Mouse (Mus musculus): ENCODE results near the gene Kank4. TPM values are rescaled to one million over a fixed set of nuclear protein-coding genes. Genes with fewer than 3 reads are reported as not detected.

The Kank4 gene
- polyA plus RNA-seq (2014; fragmentation: Nextera tagmentation; extraction: Ambion mirVana): 3.0 and 3.6 TPM in 2 replicates

DNA sequence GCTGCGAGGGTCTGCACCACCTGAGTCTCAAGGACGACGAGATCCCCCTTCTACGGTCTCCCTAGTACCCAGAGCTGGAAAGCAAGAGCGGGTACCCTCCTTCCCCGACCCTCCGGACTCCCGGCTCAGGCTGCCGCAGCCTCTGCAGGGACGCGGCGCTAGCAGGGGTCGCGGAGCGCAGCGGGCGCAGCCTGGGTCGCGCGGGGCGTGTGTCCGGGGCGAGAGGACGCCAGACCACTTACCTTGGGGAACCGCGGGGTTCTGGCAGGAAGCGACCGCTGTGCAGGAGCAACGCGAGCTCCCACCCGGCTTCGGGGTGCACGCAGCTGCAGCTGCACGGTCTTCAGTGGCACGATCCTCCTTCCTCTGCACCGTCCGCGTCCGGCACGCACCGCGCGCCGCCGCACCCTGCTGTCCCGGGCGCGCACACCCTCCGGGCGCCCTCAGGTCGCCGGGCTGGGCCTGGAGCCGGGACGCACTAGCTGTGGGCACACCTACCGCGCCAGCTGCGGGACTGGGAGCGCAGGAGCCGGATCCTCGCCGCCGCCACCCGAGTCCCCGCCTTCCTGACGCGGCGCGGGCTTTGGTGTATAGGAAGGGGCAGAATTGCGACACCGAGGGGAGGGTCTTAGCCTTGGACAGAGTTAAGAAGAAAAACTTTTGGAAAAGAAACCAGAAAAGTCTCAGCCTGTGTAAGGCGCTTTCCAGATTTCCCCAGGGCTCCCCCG lies at the start of gene Kank4:
Gene Kank4 (minus strand): TSS at position 354 of the 728 bp plus-strand sequence.
- DNase-seq (ENCODE audit: low spot score) (peak; percentile 83), ATAC-seq (ENCODE audit: insufficient number of reproducible peaks, low FRiP score, low TSS enrichment, low read depth) (peak; percentile 76)
- Histone ChIP-seq H3K36me3 (ENCODE audit: control insufficient read depth, insufficient read depth, low read length) (no peaks in the 10 kb centered on the region), H3K27ac (replicated peaks; ENCODE audit: low read depth, low read length) (peak within 1 kb of the TSS; percentile 43), H3K4me2 (ENCODE audit: low read depth, severe bottlenecking) (peak within 1 kb of the TSS; percentile 97), H3K4me1 (ENCODE audit: control insufficient read depth, insufficient read depth, low read length) (peaks cover 12% of the 10 kb centered on the region; the same call in 1 of the 2 replicates), H3K4me3 (ENCODE audit: low read depth, low read length) (peak within 1 kb of the TSS; percentile 66), H3K27me3 (ENCODE audit: control insufficient read depth, insufficient read depth, low read length) (no peaks in the 10 kb centered on the region), H3K9ac (ENCODE audit: low read length) (peak within 1 kb of the TSS; percentile 90), H3K9me3 (ENCODE audit: control insufficient read depth, low read length) (no peaks in the 10 kb centered on the region)
- WGBS: under 1% methylated on average over 72 of the region's 72 CpGs

DNA sequence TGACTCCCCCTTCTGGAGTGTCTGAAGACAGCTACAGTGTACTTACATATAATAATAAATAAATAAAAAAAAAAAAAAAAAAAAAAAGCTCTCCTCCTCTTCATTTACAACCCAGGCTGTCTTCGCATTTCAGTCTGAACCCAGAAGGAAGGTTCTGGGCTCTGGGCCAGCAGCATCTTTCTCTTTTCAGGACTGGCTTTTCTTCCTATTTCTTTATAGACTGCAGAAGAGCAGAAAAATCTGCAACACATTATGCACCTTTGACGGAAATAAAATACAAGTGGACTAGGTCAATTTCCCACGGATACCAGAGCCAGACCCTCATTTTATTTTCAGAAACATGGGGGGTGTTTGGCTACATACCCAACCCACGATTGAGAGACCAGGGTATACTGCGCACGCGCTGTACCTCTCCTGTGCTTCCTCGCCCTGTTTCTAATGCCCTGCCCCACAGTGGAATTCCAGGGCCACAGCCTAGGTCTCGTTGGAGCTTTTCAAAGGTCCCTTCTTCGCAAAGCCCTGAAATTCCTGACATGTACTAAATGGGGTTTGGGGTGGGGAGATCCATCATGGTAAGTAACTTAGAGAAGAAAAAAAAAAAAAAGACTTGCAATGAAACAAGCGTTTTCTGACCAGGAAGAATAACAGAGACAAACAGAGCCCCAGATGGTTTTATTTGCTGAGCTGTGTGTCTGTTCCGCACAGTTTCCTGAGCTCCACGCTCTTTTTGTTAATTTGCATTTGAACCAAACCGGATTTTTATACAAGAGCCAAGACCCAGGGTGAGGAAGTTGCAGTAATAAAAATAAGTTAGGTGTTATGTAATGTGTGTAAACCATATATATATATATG lies 48.3 kb upstream of the Kank4 start:
- H3K9ac ChIP-seq (ENCODE audit: low read length): no peak overlapping the region
- WGBS: 86% methylated on average over 14 of the region's 14 CpGs
- H3K27ac ChIP-seq (replicated peaks; ENCODE audit: low read depth, low read length): no peak overlapping the region
- H3K4me2 ChIP-seq (ENCODE audit: low read depth, severe bottlenecking): no peak overlapping the region
- H3K4me1 ChIP-seq (ENCODE audit: control insufficient read depth, insufficient read depth, low read length): no peaks in the 10 kb centered on the region
- H3K9me3 ChIP-seq (ENCODE audit: control insufficient read depth, low read length): no peaks in the 10 kb centered on the region; the same call in 1 of the 2 replicates
- H3K36me3 ChIP-seq (ENCODE audit: control insufficient read depth, insufficient read depth, low read length): no peaks in the 10 kb centered on the region
- no peaks in the 10 kb centered on the region for H3K27me3 ChIP-seq (ENCODE audit: control insufficient read depth, insufficient read depth, low read length)
- no peak overlapping the region for H3K4me3 ChIP-seq (ENCODE audit: low read depth, low read length)
- DNase-seq (ENCODE audit: low spot score) (no peak), ATAC-seq (ENCODE audit: insufficient number of reproducible peaks, low FRiP score, low TSS enrichment, low read depth) (no peak)

DNA sequence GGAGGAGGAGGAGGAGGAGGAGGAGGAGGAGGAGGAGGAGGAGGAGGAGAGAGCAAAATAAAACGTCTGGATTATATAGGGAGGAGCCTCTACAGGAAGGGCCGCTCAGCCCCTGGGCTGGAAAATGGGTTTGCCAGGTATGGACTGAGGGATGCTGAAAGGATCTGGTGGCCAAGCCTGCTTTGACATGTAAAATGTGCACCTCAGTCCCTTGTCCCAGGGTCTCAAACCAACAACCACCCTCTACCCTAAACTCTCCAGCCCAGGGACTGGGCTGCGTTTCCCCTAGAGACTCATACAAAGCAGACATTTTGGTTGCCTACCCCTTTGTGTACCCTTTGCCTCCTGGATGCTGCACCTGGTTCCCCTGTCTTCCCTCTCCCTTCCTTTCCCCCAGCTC lies 47.2 kb upstream of the Kank4 start:
- H3K27ac ChIP-seq (replicated peaks; ENCODE audit: low read depth, low read length): no peak overlapping the region
- WGBS: 88% methylated on average over 3 of the region's 3 CpGs
- no peaks in the 10 kb centered on the region for H3K27me3 ChIP-seq (ENCODE audit: control insufficient read depth, insufficient read depth, low read length)
- no peaks in the 10 kb centered on the region for H3K36me3 ChIP-seq (ENCODE audit: control insufficient read depth, insufficient read depth, low read length)
- no peak overlapping the region for H3K4me3 ChIP-seq (ENCODE audit: low read depth, low read length)
- H3K4me2 ChIP-seq (ENCODE audit: low read depth, severe bottlenecking): no peak overlapping the region
- DNase-seq (ENCODE audit: low spot score) (no peak), ATAC-seq (ENCODE audit: insufficient number of reproducible peaks, low FRiP score, low TSS enrichment, low read depth) (no peak)
- H3K9me3 ChIP-seq (ENCODE audit: control insufficient read depth, low read length): no peaks in the 10 kb centered on the region; the same call in 1 of the 2 replicates
- no peaks in the 10 kb centered on the region for H3K4me1 ChIP-seq (ENCODE audit: control insufficient read depth, insufficient read depth, low read length)
- H3K9ac ChIP-seq (ENCODE audit: low read length): no peak overlapping the region

DNA sequence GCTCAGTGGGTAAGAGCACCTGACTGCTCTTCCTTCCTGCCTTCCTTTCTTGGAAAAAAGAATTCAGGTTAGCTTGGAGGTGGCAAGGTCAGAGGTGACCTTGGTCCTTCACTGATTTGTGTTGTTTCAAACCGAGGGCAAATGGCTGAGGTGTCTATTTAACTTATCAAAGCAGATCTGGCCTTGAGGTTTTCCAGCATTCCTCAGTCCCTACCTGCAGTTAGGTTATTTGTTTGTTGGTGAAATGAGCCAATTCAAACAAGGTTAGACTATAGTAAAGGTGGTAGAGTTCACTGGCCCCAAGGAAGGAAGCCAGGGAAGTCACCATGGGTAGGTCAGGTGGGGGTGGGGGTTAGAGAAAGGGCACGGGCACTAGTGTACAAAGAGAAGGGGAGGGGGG lies 46.8 kb upstream of the Kank4 start:
- WGBS: 64% methylated on average over 1 of the region's 2 CpGs

GRCm38 (mm10) chr4:98863451-98863850 lies 46.1 kb upstream of the Kank4 start:
- Histone ChIP-seq H3K4me2 (ENCODE audit: low read depth, severe bottlenecking) (no peak overlapping the region), H3K27me3 (ENCODE audit: control insufficient read depth, insufficient read depth, low read length) (no peaks in the 10 kb centered on the region), H3K36me3 (ENCODE audit: control insufficient read depth, insufficient read depth, low read length) (no peaks in the 10 kb centered on the region), H3K4me3 (ENCODE audit: low read depth, low read length) (no peak overlapping the region), H3K27ac (replicated peaks; ENCODE audit: low read depth, low read length) (no peak overlapping the region), H3K9me3 (ENCODE audit: control insufficient read depth, low read length) (no peaks in the 10 kb centered on the region; the same call in 1 of the 2 replicates), H3K9ac (ENCODE audit: low read length) (no peak overlapping the region), H3K4me1 (ENCODE audit: control insufficient read depth, insufficient read depth, low read length) (no peaks in the 10 kb centered on the region)
- no peak for DNase-seq (ENCODE audit: low spot score)
- 86% methylated on average over 2 of the region's 2 CpGs for WGBS
- no peak for ATAC-seq (ENCODE audit: insufficient number of reproducible peaks, low FRiP score, low TSS enrichment, low read depth)

More for the DNA sequence above, 46.8 kb upstream of the Kank4 start:
- H3K4me2 ChIP-seq (ENCODE audit: low read depth, severe bottlenecking): no peak overlapping the region
- H3K4me1 ChIP-seq (ENCODE audit: control insufficient read depth, insufficient read depth, low read length): no peaks in the 10 kb centered on the region
- no peak overlapping the region for H3K4me3 ChIP-seq (ENCODE audit: low read depth, low read length)
- no peaks in the 10 kb centered on the region for H3K27me3 ChIP-seq (ENCODE audit: control insufficient read depth, insufficient read depth, low read length)
- no peak for DNase-seq (ENCODE audit: low spot score)
- no peaks in the 10 kb centered on the region; the same call in 1 of the 2 replicates for H3K9me3 ChIP-seq (ENCODE audit: control insufficient read depth, low read length)
- no peak overlapping the region for H3K27ac ChIP-seq (replicated peaks; ENCODE audit: low read depth, low read length)
- no peak for ATAC-seq (ENCODE audit: insufficient number of reproducible peaks, low FRiP score, low TSS enrichment, low read depth)
- H3K36me3 ChIP-seq (ENCODE audit: control insufficient read depth, insufficient read depth, low read length): no peaks in the 10 kb centered on the region
- H3K9ac ChIP-seq (ENCODE audit: low read length): no peak overlapping the region

- no peak overlapping the region for H3K9ac ChIP-seq (ENCODE audit: low read length)
- H3K27me3 ChIP-seq (ENCODE audit: control insufficient read depth, insufficient read depth, low read length): no peaks in the 10 kb centered on the region
- no peak overlapping the region for H3K4me2 ChIP-seq (ENCODE audit: low read depth, severe bottlenecking)
- no peaks in the 10 kb centered on the region for H3K4me1 ChIP-seq (ENCODE audit: control insufficient read depth, insufficient read depth, low read length)
- H3K27ac ChIP-seq (replicated peaks; ENCODE audit: low read depth, low read length): no peak overlapping the region
- H3K9me3 ChIP-seq (ENCODE audit: control insufficient read depth, low read length): no peaks in the 10 kb centered on the region
- H3K4me3 ChIP-seq (ENCODE audit: low read depth, low read length): no peak overlapping the region
- DNase-seq (ENCODE audit: low spot score) (no peak), ATAC-seq (ENCODE audit: insufficient number of reproducible peaks, low FRiP score, low TSS enrichment, low read depth) (no peak)
- WGBS: 79% methylated on average over 4 of the region's 4 CpGs
- H3K36me3 ChIP-seq (ENCODE audit: control insufficient read depth, insufficient read depth, low read length): no peaks in the 10 kb centered on the region
Observed at GRCm38 (mm10) chr4:98858151-98858855, 41.0 kb upstream of the Kank4 start.

GRCm38 (mm10) chr4:98857037-98857648 lies 39.8 kb upstream of the Kank4 start:
- Histone ChIP-seq H3K4me2 (ENCODE audit: low read depth, severe bottlenecking) (no peak overlapping the region), H3K9me3 (ENCODE audit: control insufficient read depth, low read length) (no peaks in the 10 kb centered on the region), H3K4me1 (ENCODE audit: control insufficient read depth, insufficient read depth, low read length) (no peaks in the 10 kb centered on the region), H3K36me3 (ENCODE audit: control insufficient read depth, insufficient read depth, low read length) (no peaks in the 10 kb centered on the region), H3K4me3 (ENCODE audit: low read depth, low read length) (no peak overlapping the region), H3K27ac (replicated peaks; ENCODE audit: low read depth, low read length) (no peak overlapping the region), H3K27me3 (ENCODE audit: control insufficient read depth, insufficient read depth, low read length) (no peaks in the 10 kb centered on the region), H3K9ac (ENCODE audit: low read length) (no peak overlapping the region)
- WGBS: 82% methylated on average over 11 of the region's 11 CpGs
- ATAC-seq (ENCODE audit: insufficient number of reproducible peaks, low FRiP score, low TSS enrichment, low read depth): no peak
- no peak for DNase-seq (ENCODE audit: low spot score)

- H3K9ac ChIP-seq (ENCODE audit: low read length): no peak overlapping the region
- no peak for DNase-seq (ENCODE audit: low spot score)
- 89% methylated on average over 4 of the region's 4 CpGs for WGBS
- no peak for ATAC-seq (ENCODE audit: insufficient number of reproducible peaks, low FRiP score, low TSS enrichment, low read depth)
- H3K27me3 ChIP-seq (ENCODE audit: control insufficient read depth, insufficient read depth, low read length): no peaks in the 10 kb centered on the region
- H3K27ac ChIP-seq (replicated peaks; ENCODE audit: low read depth, low read length): no peak overlapping the region
- H3K4me2 ChIP-seq (ENCODE audit: low read depth, severe bottlenecking): no peak overlapping the region
- H3K36me3 ChIP-seq (ENCODE audit: control insufficient read depth, insufficient read depth, low read length): no peaks in the 10 kb centered on the region
- H3K4me1 ChIP-seq (ENCODE audit: control insufficient read depth, insufficient read depth, low read length): no peaks in the 10 kb centered on the region
- no peak overlapping the region for H3K4me3 ChIP-seq (ENCODE audit: low read depth, low read length)
- no peaks in the 10 kb centered on the region for H3K9me3 ChIP-seq (ENCODE audit: control insufficient read depth, low read length)
Observed at GRCm38 (mm10) chr4:98853926-98854325, 36.6 kb upstream of the Kank4 start.
